Mouse (Mus musculus) hindbrain, embryonic 12.5 days (tissue): ENCODE measurements at regions not wholly inside any gene's neighbourhood (a gene's known extent, or its start where the extent isn't known, plus 50 kb on each side); places are given as distances from the start of the nearest gene placed in this dataset.

Experiments
- ATAC-seq: fragments of 200-750 bp; cut with Nextera tagmentation; 2 replicates; pipeline ENCODE4 v1.8.0; 2017; ENCODE audit warnings: moderate TSS enrichment; ENCODE audit not compliant: low FRiP score
- H3K27ac ChIP-seq: fragments of 300-500 bp; sonication (generic); 2 replicates; pipeline ENCODE4 v1.5.1; 2016; ENCODE audit warnings: mild to moderate bottlenecking
- H3K27me3 ChIP-seq: fragments of 300-500 bp; sonication (generic); 2 replicates; pipeline ENCODE4 v1.6.1; 2016; ENCODE audit warnings: mild to moderate bottlenecking
- H3K36me3 ChIP-seq: fragments of 300-500 bp; sonication (generic); 2 replicates; pipeline ENCODE4 v1.6.1; 2016; ENCODE audit warnings: mild to moderate bottlenecking
- H3K4me1 ChIP-seq: fragments of 300-500 bp; sonication (generic); 2 replicates; pipeline ENCODE4 v1.6.1; 2016
- H3K4me2 ChIP-seq: fragments of 300-500 bp; sonication (generic); replicated peaks from 2 replicates; pipeline ENCODE4 v1.6.1; 2016; ENCODE audit warnings: mild to moderate bottlenecking
- H3K4me3 ChIP-seq: fragments of 300-500 bp; sonication (generic); 2 replicates; pipeline ENCODE4 v1.5.1; 2016; ENCODE audit warnings: mild to moderate bottlenecking
- H3K9ac ChIP-seq: fragments of 300-500 bp; sonication (generic); 2 replicates; pipeline ENCODE4 v1.6.1; 2016; ENCODE audit warnings: mild to moderate bottlenecking, moderate library complexity
- H3K9me3 ChIP-seq: fragments of 300-500 bp; sonication (generic); replicated peaks from 2 replicates; pipeline ENCODE4 v1.6.1; 2016; ENCODE audit warnings: mild to moderate bottlenecking
- WGBS: fragments of 180-500 bp; shearing (Covaris S2); methylation state at CpG from one replicate; pipeline ENCODE4 v1.1.7; 2016; 5-methylcytosine and 5-hydroxymethylcytosine counted together

GRCm38 (mm10) chr10:126511511-126511910, 389.6 kb downstream of the Atp23 start:
- 95% methylated on average over 10 of the region's 10 CpGs for WGBS
- H3K27ac ChIP-seq, result no peak overlapping the region
- H3K4me2 ChIP-seq, result no peak overlapping the region
- H3K9me3 ChIP-seq, result no peaks in the 10 kb centered on the region
- no peak for ATAC-seq
- no peaks in the 10 kb centered on the region for H3K36me3 ChIP-seq
- H3K27me3 ChIP-seq, result no peaks in the 10 kb centered on the region
- H3K9ac ChIP-seq, result no peak overlapping the region
- no peak overlapping the region for H3K4me3 ChIP-seq
- H3K4me1 ChIP-seq, result no peaks in the 10 kb centered on the region

GRCm38 (mm10) chr10:126505988-126506387, 395.2 kb downstream of the Atp23 start:
- Histone ChIP-seq H3K9me3 (no peaks in the 10 kb centered on the region), H3K9ac (no peak overlapping the region), H3K4me1 (no peaks in the 10 kb centered on the region), H3K36me3 (no peaks in the 10 kb centered on the region), H3K4me3 (no peak overlapping the region), H3K27ac (no peak overlapping the region), H3K27me3 (no peaks in the 10 kb centered on the region), H3K4me2 (no peak overlapping the region)
- ATAC-seq, result no peak
- whole genome bisulfite sequencing, result 95% methylated on average over 5 of the region's 5 CpGs

GRCm38 (mm10) chr10:126502013-126502688, 399.0 kb downstream of the Atp23 start:
- no peak for ATAC-seq
- no peak overlapping the region for H3K9ac ChIP-seq
- no peaks in the 10 kb centered on the region for H3K9me3 ChIP-seq
- no peaks in the 10 kb centered on the region for H3K4me1 ChIP-seq
- H3K27me3 ChIP-seq, result no peaks in the 10 kb centered on the region
- no peak overlapping the region for H3K4me2 ChIP-seq
- no peaks in the 10 kb centered on the region for H3K36me3 ChIP-seq
- no peak overlapping the region for H3K27ac ChIP-seq
- WGBS, result 64% methylated on average over 5 of the region's 5 CpGs
- H3K4me3 ChIP-seq, result no peak overlapping the region

- Histone ChIP-seq H3K4me2 (no peak overlapping the region), H3K36me3 (no peaks in the 10 kb centered on the region), H3K27me3 (no peaks in the 10 kb centered on the region), H3K27ac (no peak overlapping the region), H3K4me1 (no peaks in the 10 kb centered on the region), H3K4me3 (no peak overlapping the region), H3K9ac (no peak overlapping the region), H3K9me3 (no peaks in the 10 kb centered on the region)
- ATAC-seq, result no peak
- 84% methylated on average over 6 of the region's 6 CpGs for WGBS
Measured at GRCm38 (mm10) chr10:126498726-126499125, 402.4 kb downstream of the Atp23 start.

GRCm38 (mm10) chr10:126493734-126494133, 407.4 kb downstream of the Atp23 start:
- H3K36me3 ChIP-seq, result no peaks in the 10 kb centered on the region
- no peak for ATAC-seq
- no peaks in the 10 kb centered on the region for H3K27me3 ChIP-seq
- no peak overlapping the region for H3K9ac ChIP-seq
- WGBS, result 85% methylated on average over 6 of the region's 6 CpGs
- no peak overlapping the region for H3K4me2 ChIP-seq
- no peak overlapping the region for H3K4me3 ChIP-seq
- H3K9me3 ChIP-seq, result no peaks in the 10 kb centered on the region
- no peaks in the 10 kb centered on the region for H3K4me1 ChIP-seq
- H3K27ac ChIP-seq, result no peak overlapping the region

- 87% methylated on average over 6 of the region's 6 CpGs for WGBS
- Histone ChIP-seq H3K27ac (no peak overlapping the region), H3K9me3 (no peaks in the 10 kb centered on the region), H3K4me2 (no peak overlapping the region), H3K4me1 (no peaks in the 10 kb centered on the region), H3K4me3 (no peak overlapping the region), H3K27me3 (no peaks in the 10 kb centered on the region), H3K36me3 (no peaks in the 10 kb centered on the region), H3K9ac (no peak overlapping the region)
- no peak for ATAC-seq
Measured at GRCm38 (mm10) chr10:126492211-126492610, 408.9 kb downstream of the Atp23 start.

GRCm38 (mm10) chr10:126485129-126485528, 416.0 kb downstream of the Atp23 start:
- WGBS, result 84% methylated on average over 7 of the region's 7 CpGs

GRCm38 (mm10) chr10:126483479-126483878, 417.7 kb downstream of the Atp23 start:
- Histone ChIP-seq H3K27me3 (no peaks in the 10 kb centered on the region), H3K4me1 (no peaks in the 10 kb centered on the region), H3K4me3 (no peak overlapping the region), H3K4me2 (no peak overlapping the region), H3K9me3 (no peaks in the 10 kb centered on the region), H3K36me3 (no peaks in the 10 kb centered on the region), H3K27ac (no peak overlapping the region), H3K9ac (no peak overlapping the region)
- WGBS, result 92% methylated on average over 2 of the region's 2 CpGs
- no peak for ATAC-seq

More at GRCm38 (mm10) chr10:126485129-126485528, 416.0 kb downstream of the Atp23 start:
- Histone ChIP-seq H3K4me2 (no peak overlapping the region), H3K9me3 (no peaks in the 10 kb centered on the region), H3K4me1 (no peaks in the 10 kb centered on the region), H3K27ac (no peak overlapping the region), H3K9ac (no peak overlapping the region), H3K36me3 (no peaks in the 10 kb centered on the region), H3K27me3 (no peaks in the 10 kb centered on the region), H3K4me3 (no peak overlapping the region)
- no peak for ATAC-seq

GRCm38 (mm10) chr10:126480382-126480781, 420.8 kb downstream of the Atp23 start:
- no peaks in the 10 kb centered on the region for H3K36me3 ChIP-seq
- no peak overlapping the region for H3K9ac ChIP-seq
- no peaks in the 10 kb centered on the region for H3K9me3 ChIP-seq
- ATAC-seq, result no peak
- H3K4me1 ChIP-seq, result no peaks in the 10 kb centered on the region
- H3K4me2 ChIP-seq, result no peak overlapping the region
- H3K4me3 ChIP-seq, result no peak overlapping the region
- no peak overlapping the region for H3K27ac ChIP-seq
- H3K27me3 ChIP-seq, result no peaks in the 10 kb centered on the region

- Histone ChIP-seq H3K36me3 (no peaks in the 10 kb centered on the region), H3K9me3 (no peaks in the 10 kb centered on the region), H3K9ac (no peak overlapping the region), H3K27me3 (no peaks in the 10 kb centered on the region), H3K4me2 (no peak overlapping the region), H3K4me1 (no peaks in the 10 kb centered on the region), H3K4me3 (no peak overlapping the region), H3K27ac (no peak overlapping the region)
- no peak for ATAC-seq
- WGBS, result 43% methylated on average over 2 of the region's 2 CpGs
Measured at GRCm38 (mm10) chr10:126479743-126480142, 421.4 kb downstream of the Atp23 start.

- 82% methylated on average over 6 of the region's 6 CpGs for WGBS
Measured at GRCm38 (mm10) chr10:126473050-126473719, 428.0 kb downstream of the Atp23 start.

GRCm38 (mm10) chr10:126470838-126471491, 430.2 kb downstream of the Atp23 start:
- WGBS, result 77% methylated on average over 4 of the region's 4 CpGs
- no peak overlapping the region for H3K4me2 ChIP-seq
- ATAC-seq, result no peak
- H3K4me1 ChIP-seq, result no peaks in the 10 kb centered on the region
- H3K27ac ChIP-seq, result no peak overlapping the region
- no peaks in the 10 kb centered on the region for H3K36me3 ChIP-seq
- H3K9me3 ChIP-seq, result no peaks in the 10 kb centered on the region
- H3K9ac ChIP-seq, result no peak overlapping the region
- no peaks in the 10 kb centered on the region for H3K27me3 ChIP-seq
- no peak overlapping the region for H3K4me3 ChIP-seq

More at GRCm38 (mm10) chr10:126473050-126473719, 428.0 kb downstream of the Atp23 start:
- H3K4me3 ChIP-seq, result no peak overlapping the region
- no peaks in the 10 kb centered on the region for H3K9me3 ChIP-seq
- no peak overlapping the region for H3K9ac ChIP-seq
- no peak overlapping the region for H3K27ac ChIP-seq
- H3K36me3 ChIP-seq, result no peaks in the 10 kb centered on the region
- H3K4me2 ChIP-seq, result no peak overlapping the region
- no peaks in the 10 kb centered on the region for H3K4me1 ChIP-seq
- no peaks in the 10 kb centered on the region for H3K27me3 ChIP-seq
- no peak for ATAC-seq
